Mouse (Mus musculus) spleen, adult 2 months (tissue): ENCODE measurements around the gene Tas2r126. TPM values are rescaled to one million over a fixed set of nuclear protein-coding genes. Genes with fewer than 3 reads are reported as not detected.

Experiments used
- DNase-seq, 2 experiments: peaks; one replicate each; pipeline versions ENCODE4 v3.0.0 to v3.0.0-alpha.2; 2012 to 2021; ENCODE audit warnings: low spot score in 2 of 2, low read depth in 1 of 2
- H3K27ac ChIP-seq: fragments of 200-500 bp; 2 replicates; pipeline ENCODE4 v1.5.1; 2012; ENCODE audit warnings: low read length, inconsistent platforms; ENCODE audit not compliant: insufficient read depth
- H3K27me3 ChIP-seq: fragments of 200-500 bp; 2 replicates; pipeline ENCODE4 v1.6.1; 2012; ENCODE audit warnings: mild to moderate bottlenecking, moderate library complexity, low read length, inconsistent platforms; ENCODE audit not compliant: control insufficient read depth, insufficient read depth
- H3K36me3 ChIP-seq: fragments of 200-500 bp; 2 replicates; pipeline ENCODE4 v1.6.1; 2012; ENCODE audit warnings: mild to moderate bottlenecking, low read length, inconsistent platforms; ENCODE audit not compliant: control insufficient read depth, insufficient read depth
- H3K4me1 ChIP-seq: fragments of 200-500 bp; 2 replicates; pipeline ENCODE4 v1.6.1; 2011; ENCODE audit warnings: inconsistent platforms; ENCODE audit not compliant: control insufficient read depth, insufficient read depth, insufficient read length
- H3K4me3 ChIP-seq: fragments of 200-500 bp; 2 replicates; pipeline ENCODE4 v1.5.1; 2011; ENCODE audit warnings: mild to moderate bottlenecking, inconsistent platforms; ENCODE audit not compliant: insufficient read depth, insufficient read length; ENCODE audit errors: extremely low read depth
- CTCF ChIP-seq: fragments of 200-500 bp; IDR thresholded peaks from 2 replicates; pipeline ENCODE4 v1.5.1; 2011; ENCODE audit warnings: mild to moderate bottlenecking, inconsistent platforms; ENCODE audit not compliant: insufficient read depth, insufficient read length, insufficient replicate concordance; ENCODE audit errors: extremely low read depth
- POLR2A ChIP-seq: fragments of 200-500 bp; IDR thresholded peaks from 2 replicates; pipeline ENCODE4 v1.6.1; 2011; ENCODE audit warnings: low read depth, low read length, inconsistent platforms
- WGBS: fragments of 180-500 bp; shearing (Covaris S2); methylation state at CpG from one replicate; pipeline ENCODE4 v1.1.7; 2018; 5-methylcytosine and 5-hydroxymethylcytosine counted together
- polyA plus RNA-seq: library from polyadenylated mRNA; depleted of rRNA; stranded (reverse); fragments of >200 nt; gene quantifications from 2 replicates; pipeline ENCODE4 v1.2.3, GENCODE M21; 2012

The Tas2r126 gene
- polyA plus RNA-seq, 1 experiment, result not detected

DNA sequence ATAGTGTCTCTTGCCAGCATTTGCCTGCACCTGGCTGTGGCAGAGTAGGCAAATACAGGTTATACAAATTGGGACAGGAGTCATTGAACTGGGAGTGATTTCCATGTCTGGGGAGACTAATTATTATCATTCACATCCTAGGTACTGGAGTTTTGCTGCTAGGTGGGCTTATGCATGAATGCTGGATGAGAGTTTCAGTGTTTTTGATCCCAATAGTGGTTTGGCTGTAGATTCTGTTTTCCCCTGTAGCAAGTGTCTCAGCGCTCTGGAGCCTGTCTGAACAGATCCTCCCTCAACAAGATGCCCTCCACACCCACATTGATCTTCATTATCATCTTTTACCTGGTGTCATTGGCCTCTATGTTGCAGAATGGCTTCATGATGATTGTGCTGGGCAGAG, 34.4 kb upstream of the Tas2r126 start, which contains the start of gene Tas2r143:
Gene Tas2r143 (plus strand): TSS at position 301 of the 400 bp plus-strand sequence.
- H3K27ac ChIP-seq, result no peak within 1 kb of the TSS
- H3K36me3 ChIP-seq, result no peaks in the 10 kb centered on the region
- H3K4me3 ChIP-seq, result no peak within 1 kb of the TSS
- no peak for DNase-seq
- no peaks in the 10 kb centered on the region for H3K27me3 ChIP-seq
- TF ChIP-seq CTCF, result no peak
- no peak for TF ChIP-seq POLR2A
- 90% methylated on average over 1 of the region's 1 CpGs for WGBS
- H3K4me1 ChIP-seq, result peaks cover 11% of the 10 kb centered on the region; the same call in 1 of the 2 replicates

DNA sequence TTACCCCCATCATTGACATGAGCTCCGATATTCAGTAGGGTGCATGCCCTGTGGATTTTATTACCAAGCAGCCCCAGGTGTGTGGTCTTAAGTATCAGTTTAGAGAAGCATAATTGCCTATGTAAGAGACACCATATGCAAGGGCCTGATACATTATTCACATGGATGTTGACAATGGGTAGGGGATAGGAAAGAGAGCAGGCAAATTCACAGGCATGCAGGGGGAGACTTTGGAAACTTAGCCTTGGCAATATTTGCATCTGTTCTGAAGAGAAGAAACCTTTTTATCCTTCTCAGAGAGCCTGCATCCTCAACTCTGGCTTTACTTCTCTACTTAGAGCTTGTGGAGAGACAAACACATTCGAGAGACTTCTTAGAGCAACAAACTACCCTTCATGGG, 29.2 kb upstream of the Tas2r126 start, which contains the start of gene Tas2r135:
Gene Tas2r135 (plus strand): TSS at position 301 of the 400 bp plus-strand sequence.
- Histone ChIP-seq H3K4me1 (0 out of 2 replicates have a peak, but pooled peaks cover 3% of the 10 kb centered on the region), H3K27ac (no peak within 1 kb of the TSS), H3K4me3 (no peak within 1 kb of the TSS), H3K36me3 (no peaks in the 10 kb centered on the region), H3K27me3 (no peaks in the 10 kb centered on the region)
- TF ChIP-seq CTCF (no peak), POLR2A (no peak)
- no peak for DNase-seq
- WGBS, result 88% methylated on average over 2 of the region's 2 CpGs

DNA sequence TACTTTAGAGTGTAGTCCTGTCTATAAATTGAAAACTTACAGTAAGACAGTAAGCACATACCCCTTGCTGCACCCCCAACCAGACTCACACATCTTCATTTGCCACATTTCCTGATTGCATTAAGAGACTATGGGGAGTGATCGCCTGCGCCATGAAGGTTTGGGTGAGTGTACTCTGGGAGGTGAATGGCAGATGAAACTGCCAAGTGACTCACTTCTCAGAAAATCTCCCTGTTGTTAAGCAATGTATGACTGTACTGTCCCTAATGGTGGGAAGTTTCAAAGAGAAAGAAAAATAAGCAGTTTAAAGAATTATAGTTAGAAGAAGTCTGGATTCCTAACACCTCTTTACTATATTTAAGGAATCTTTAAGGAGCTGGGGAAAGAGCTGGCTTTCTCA, 14.9 kb upstream of the Tas2r126 start:
- no peak for DNase-seq
- H3K27me3 ChIP-seq, result no peaks in the 10 kb centered on the region
- H3K4me3 ChIP-seq, result no peak overlapping the region
- no peak for TF ChIP-seq CTCF
- no peak for TF ChIP-seq POLR2A
- WGBS, result 89% methylated on average over 2 of the region's 2 CpGs
- H3K27ac ChIP-seq, result no peak overlapping the region
- peaks cover 2% of the 10 kb centered on the region for H3K4me1 ChIP-seq
- no peaks in the 10 kb centered on the region for H3K36me3 ChIP-seq

DNA sequence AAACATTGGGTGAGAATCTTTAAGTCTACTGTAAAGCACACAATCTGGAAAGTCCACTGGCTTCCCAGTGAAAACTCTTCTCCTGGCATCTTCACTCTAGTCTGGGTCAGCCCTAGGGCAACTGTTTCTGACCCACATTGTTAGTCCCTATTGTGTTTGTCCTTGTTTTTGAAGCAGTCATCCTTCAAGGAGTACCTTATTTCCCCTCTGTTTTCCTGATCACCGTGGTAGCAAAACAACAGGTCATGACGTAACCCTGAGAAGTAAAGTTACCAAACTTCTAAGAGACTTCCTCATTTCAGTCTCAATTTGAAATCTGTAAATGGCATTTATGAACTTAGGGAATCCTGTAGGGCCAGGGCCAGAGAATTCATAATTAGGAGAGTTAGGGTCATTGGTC, 12.9 kb upstream of the Tas2r126 start:
- Histone ChIP-seq H3K4me1 (peaks cover 2% of the 10 kb centered on the region), H3K27ac (no peak overlapping the region; the same call in 1 of the 2 replicates), H3K4me3 (no peak overlapping the region), H3K36me3 (no peaks in the 10 kb centered on the region), H3K27me3 (no peaks in the 10 kb centered on the region)
- TF ChIP-seq POLR2A (no peak), CTCF (no peak)
- 18% methylated on average over 2 of the region's 2 CpGs for WGBS
- peak in 1 of 2 experiments; percentile 67 for DNase-seq

DNA sequence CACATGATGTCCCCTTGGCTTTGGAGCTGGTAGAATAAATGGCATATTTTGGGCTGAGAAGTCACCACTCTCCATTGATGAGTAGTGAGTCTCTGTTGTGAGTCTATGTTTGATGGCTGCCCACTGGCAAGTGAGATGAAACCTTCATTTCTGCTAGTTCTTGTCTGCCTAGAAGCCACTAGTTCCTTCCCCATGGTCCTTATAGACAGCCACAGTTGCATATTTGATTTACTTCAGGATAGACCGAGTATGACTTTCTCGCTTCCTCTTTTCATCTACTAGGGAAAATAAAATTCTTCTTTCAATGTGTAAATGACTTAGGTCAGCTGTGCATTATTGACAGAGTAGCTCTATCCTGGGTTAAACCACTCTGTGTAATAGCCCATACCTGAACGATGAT, 9.9 kb upstream of the Tas2r126 start:
- TF ChIP-seq CTCF (no peak), POLR2A (no peak)
- no peaks in the 10 kb centered on the region for H3K27me3 ChIP-seq
- peaks cover 2% of the 10 kb centered on the region for H3K4me1 ChIP-seq
- H3K36me3 ChIP-seq, result no peaks in the 10 kb centered on the region
- H3K4me3 ChIP-seq, result no peak overlapping the region
- H3K27ac ChIP-seq, result no peak overlapping the region
- no peak for DNase-seq
- WGBS, result 45% methylated on average over 3 of the region's 3 CpGs

- H3K36me3 ChIP-seq, result no peaks in the 10 kb centered on the region
- no peak overlapping the region for H3K27ac ChIP-seq
- no peak for DNase-seq
- 88% methylated on average over 4 of the region's 4 CpGs for WGBS
- H3K4me3 ChIP-seq, result no peak overlapping the region
- TF ChIP-seq CTCF (no peak), POLR2A (no peak)
- H3K27me3 ChIP-seq, result no peaks in the 10 kb centered on the region
- H3K4me1 ChIP-seq, result peaks cover 2% of the 10 kb centered on the region
Measured at GRCm38 (mm10) chr6:42426337-42426736, 8.0 kb upstream of the Tas2r126 start.

GRCm38 (mm10) chr6:42433554-42433953, 781 bp upstream of the Tas2r126 start:
- Histone ChIP-seq H3K27me3 (no peaks in the 10 kb centered on the region), H3K27ac (no peak overlapping the region), H3K36me3 (no peaks in the 10 kb centered on the region), H3K4me1 (no peaks in the 10 kb centered on the region), H3K4me3 (no peak overlapping the region)
- TF ChIP-seq POLR2A (no peak), CTCF (no peak)
- no peak for DNase-seq
- 39% methylated on average over 2 of the region's 2 CpGs for WGBS
